Mouse (Mus musculus): ENCODE results near the gene Sgo1.

Gene Sgo1

DNA sequence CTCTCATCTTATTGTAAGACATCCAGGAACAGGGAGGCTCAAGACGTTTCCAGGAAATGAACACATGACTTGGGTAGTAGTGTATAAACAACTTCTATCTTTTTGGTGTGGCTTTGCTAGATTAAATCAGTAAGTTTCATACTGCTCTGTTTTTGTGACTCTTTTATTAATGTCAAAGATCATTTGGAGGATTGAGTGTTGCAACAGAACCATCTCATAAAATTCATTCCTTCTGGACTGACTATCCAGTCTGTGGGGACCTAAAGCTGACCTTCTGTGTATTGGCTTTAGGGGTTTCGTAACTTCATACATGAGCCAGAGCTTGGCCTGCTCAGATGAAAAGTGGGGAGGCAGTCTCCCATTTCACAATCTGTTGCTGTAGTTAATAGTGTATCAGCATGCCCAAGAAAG is 38.9 kb downstream of the Sgo1 start:
- no peak for DNase-seq (ENCODE audit: low spot score)

DNA sequence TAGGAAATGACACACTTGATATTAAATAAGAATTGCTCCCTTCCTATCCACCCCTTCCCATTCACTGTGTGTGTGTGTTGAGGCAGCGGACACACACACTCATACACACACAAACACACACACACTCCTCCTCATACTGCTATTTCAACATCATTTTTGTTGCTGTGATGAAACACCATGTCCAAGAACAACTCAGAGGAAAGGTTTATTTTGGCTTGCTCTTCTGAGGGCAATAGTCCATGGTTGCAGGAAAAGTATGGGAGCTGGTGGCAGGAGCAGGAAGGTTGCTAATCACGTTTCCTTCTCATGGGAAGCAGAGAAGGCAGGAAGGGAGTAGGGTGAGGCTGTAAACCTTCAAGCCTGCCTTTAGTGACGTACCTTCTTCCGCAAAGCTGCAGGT is 45.8 kb downstream of the Sgo1 start:
- DNase-seq (ENCODE audit: low spot score), result no peak

DNA sequence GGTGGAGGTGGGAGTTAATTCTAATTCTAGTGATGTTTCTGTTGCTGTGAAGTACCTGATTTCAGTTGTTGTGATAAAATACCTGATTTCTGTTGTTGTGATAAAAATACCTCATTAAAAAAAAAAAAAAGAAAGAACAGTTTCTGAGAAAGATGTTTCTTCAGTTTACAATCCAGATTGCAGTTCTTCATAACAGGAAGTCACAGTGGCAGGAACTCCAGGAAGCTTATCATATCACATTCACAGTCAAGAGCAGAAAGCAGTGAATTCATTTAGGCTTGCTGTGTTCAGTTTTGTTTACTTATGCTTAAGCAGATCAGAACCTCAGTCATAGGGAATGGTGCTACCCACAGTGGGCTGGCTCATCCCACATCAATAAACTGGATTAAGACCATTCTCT is 57.8 kb downstream of the Sgo1 start:
- DNase-seq (ENCODE audit: low spot score), result no peak

DNA sequence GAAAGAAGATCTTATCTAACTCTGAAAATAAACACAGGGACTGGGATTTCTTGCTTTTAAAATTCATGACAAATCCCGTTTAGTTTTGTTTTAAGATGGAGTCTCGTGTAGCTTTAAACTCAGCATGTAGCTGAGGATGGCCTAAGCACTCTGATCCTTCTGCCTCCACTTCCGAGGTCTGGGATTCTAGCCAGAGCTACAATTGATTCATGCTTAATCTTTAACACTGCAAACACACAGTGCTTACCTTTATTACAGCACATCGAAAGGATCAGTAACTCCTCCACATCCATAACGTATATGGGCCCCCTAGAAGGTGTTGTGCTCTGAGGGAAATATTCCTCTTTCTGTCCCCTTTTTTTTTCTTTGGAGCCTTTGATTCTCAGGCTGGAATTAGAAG is 61.0 kb downstream of the Sgo1 start:
- DNase-seq (ENCODE audit: low spot score), result no peak

DNA sequence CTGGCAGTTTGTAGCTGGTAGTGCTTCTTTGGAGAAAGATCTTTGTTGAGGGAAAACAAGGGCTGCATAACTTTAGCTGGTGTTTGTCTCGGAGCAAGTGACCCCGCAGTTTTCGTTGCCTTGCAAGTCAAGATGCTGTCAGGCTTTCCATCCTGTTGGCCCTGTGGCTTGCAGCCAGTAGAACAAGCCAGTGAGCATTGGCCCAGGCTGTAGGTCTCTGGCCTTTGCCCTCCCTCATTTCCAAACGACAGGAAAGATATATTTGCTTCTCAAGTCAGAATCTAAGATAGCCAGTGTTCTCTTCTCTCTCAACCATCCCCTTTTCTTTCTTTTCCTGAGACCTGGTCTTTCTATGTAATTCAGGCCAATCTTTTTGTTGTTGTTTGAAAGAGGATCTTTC is 61.6 kb downstream of the Sgo1 start:
- no peak for DNase-seq (ENCODE audit: low spot score)

DNA sequence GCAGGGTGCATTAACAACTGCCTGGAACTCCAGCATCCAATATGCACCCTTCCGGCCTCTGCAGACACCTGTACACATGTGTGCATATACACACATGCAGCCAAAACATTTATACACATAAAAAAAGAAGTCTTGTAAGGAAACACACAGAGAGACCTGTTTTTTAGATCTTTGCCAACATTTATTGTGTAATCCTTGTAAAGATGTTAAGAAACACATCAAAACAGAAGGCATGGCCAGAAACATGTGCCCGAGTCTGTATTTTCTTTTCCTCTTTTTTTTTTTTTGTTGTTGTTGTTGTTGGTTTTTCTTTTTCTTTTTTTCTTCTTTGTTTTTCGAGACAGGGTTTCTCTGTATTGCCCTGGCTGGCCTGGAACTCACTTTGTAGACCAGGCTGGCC is 63.0 kb downstream of the Sgo1 start:
- DNase-seq (ENCODE audit: low spot score), result no peak

All from ovary, postnatal 36 days (tissue).